Mouse (Mus musculus) heart, embryonic 10.5 days (tissue): Measurements from ENCODE around the gene Bpnt1. TPM values are rescaled to one million over a fixed set of nuclear protein-coding genes. Genes with fewer than 3 reads are reported as not detected.

ENCODE experiments used
- DNase-seq: peaks from one replicate; pipeline ENCODE4 v3.0.0-alpha.2; 2017; ENCODE audit warnings: low spot score
- H3K27ac ChIP-seq: fragments of 300-500 bp; sonication (generic); 2 replicates; pipeline ENCODE4 v1.5.1; 2016; ENCODE audit warnings: mild to moderate bottlenecking
- H3K27me3 ChIP-seq: fragments of 300-500 bp; sonication (generic); 2 replicates; pipeline ENCODE4 v1.6.1; 2016; ENCODE audit warnings: mild to moderate bottlenecking; ENCODE audit not compliant: poor library complexity, insufficient read depth, severe bottlenecking
- H3K36me3 ChIP-seq: fragments of 300-500 bp; sonication (generic); 2 replicates; pipeline ENCODE4 v1.6.1; 2016; ENCODE audit warnings: mild to moderate bottlenecking, moderate library complexity
- H3K4me1 ChIP-seq: fragments of 300-500 bp; sonication (generic); 2 replicates; pipeline ENCODE4 v1.6.1; 2016; ENCODE audit warnings: mild to moderate bottlenecking
- H3K4me3 ChIP-seq: fragments of 300-500 bp; sonication (generic); 2 replicates; pipeline ENCODE4 v1.5.1; 2016; ENCODE audit warnings: mild to moderate bottlenecking, moderate library complexity
- H3K9me3 ChIP-seq: fragments of 300-500 bp; sonication (generic); 2 replicates; pipeline ENCODE4 v1.6.1; 2016; ENCODE audit warnings: mild to moderate bottlenecking, moderate library complexity
- WGBS: fragments of 180-500 bp; shearing (Covaris S2); methylation state at CpG from one replicate; pipeline ENCODE4 v1.1.7; 2016; 5-methylcytosine and 5-hydroxymethylcytosine counted together
- microRNA counts: library from miRNA; unstranded; fragments of <30 nt; microRNA quantifications from one replicate; lab custom pipeline; 2017
- microRNA-seq: library from miRNA; unstranded; fragments of <30 nt; microRNA quantifications from one replicate; pipeline ENCODE4, GENCODE M21; 2017
- polyA plus RNA-seq: library from polyadenylated mRNA; unstranded; fragments of >200 nt; fragmentation: Nextera tagmentation; extraction: Ambion mirVana; gene quantifications from 2 replicates; pipeline ENCODE4 v1.2.1, GENCODE M21; 2016

The Bpnt1 gene
- polyA plus RNA-seq, 1 experiment from 2014 or later, result 38.5 TPM

- Histone ChIP-seq H3K36me3 (peaks cover 18% of the 10 kb centered on the region), H3K4me1 (peaks cover 21% of the 10 kb centered on the region), H3K9me3 (no peaks in the 10 kb centered on the region), H3K27me3 (no peaks in the 10 kb centered on the region), H3K4me3 (peak overlapping the region; percentile 92), H3K27ac (peak overlapping the region; percentile 97)
- WGBS, result 3% methylated on average over 22 of the region's 22 CpGs
- peak; percentile 87 for DNase-seq
Measured at GRCm38 (mm10) chr1:185363526-185364182, 31.7 kb downstream of the Bpnt1 start.

- 36% methylated on average over 6 of the region's 6 CpGs for WGBS
- Histone ChIP-seq H3K27me3 (no peaks in the 10 kb centered on the region), H3K27ac (peak overlapping the region; percentile 97), H3K36me3 (peaks cover 20% of the 10 kb centered on the region), H3K9me3 (no peaks in the 10 kb centered on the region), H3K4me3 (peak overlapping the region; percentile 92), H3K4me1 (peaks cover 21% of the 10 kb centered on the region)
- peak; percentile 73 for DNase-seq
Measured at GRCm38 (mm10) chr1:185364183-185364540, 32.2 kb downstream of the Bpnt1 start.

DNA sequence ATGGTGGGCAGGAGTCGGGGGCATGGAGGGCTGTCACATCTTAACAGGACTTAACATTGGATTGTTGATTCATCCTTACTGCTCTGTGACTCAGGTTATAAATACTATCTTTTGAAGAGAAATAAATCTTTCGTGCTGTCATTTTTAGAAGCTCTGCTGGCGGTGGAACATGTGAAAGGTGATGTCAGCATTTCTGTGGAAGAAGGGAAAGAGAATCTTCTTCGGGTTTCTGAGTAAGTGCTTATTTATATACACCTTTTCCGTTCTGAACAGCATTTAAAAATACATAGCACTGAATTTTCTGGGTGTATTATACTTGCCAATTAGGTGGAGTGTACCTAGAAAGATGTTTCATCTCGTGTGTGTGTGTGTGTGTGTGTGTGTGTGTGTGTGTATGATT is 35.4 kb downstream of the Bpnt1 start:
- Histone ChIP-seq H3K27me3 (no peaks in the 10 kb centered on the region), H3K4me1 (peaks cover 18% of the 10 kb centered on the region), H3K4me3 (no peak overlapping the region), H3K36me3 (peaks cover 45% of the 10 kb centered on the region), H3K27ac (no peak overlapping the region), H3K9me3 (no peaks in the 10 kb centered on the region)
- peak; percentile 33 for DNase-seq
- WGBS, result 84% methylated on average over 6 of the region's 6 CpGs

DNA sequence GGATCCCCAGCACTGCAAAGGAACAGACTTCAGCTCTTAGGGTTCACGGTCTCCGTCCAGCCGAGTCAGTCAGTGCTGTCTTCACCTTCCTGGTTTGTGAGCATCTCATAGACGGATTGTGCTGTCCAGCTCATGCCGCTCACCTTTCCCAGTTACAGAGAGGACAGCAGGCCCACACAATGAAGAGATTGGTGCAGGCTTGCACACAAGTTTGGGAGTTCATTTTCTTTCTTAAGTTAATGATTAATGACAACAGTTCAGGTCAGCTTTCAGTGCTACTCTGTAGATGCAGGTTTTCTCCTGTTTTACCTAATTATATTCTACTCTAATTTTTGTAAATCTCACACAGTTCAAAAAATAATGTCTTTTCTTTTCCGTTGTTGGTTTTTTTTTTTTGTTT is 38.0 kb downstream of the Bpnt1 start:
- Histone ChIP-seq H3K4me3 (no peak overlapping the region), H3K27me3 (no peaks in the 10 kb centered on the region), H3K9me3 (no peaks in the 10 kb centered on the region), H3K4me1 (peaks cover 10% of the 10 kb centered on the region), H3K36me3 (peaks cover 68% of the 10 kb centered on the region), H3K27ac (no peak overlapping the region)
- DNase-seq, result no peak
- WGBS, result 87% methylated on average over 6 of the region's 6 CpGs

- H3K27me3 ChIP-seq, result no peaks in the 10 kb centered on the region
- H3K4me3 ChIP-seq, result no peak overlapping the region
- no peak for DNase-seq
- no peak overlapping the region for H3K27ac ChIP-seq
- H3K9me3 ChIP-seq, result no peaks in the 10 kb centered on the region
- peaks cover 95% of the 10 kb centered on the region for H3K36me3 ChIP-seq
- H3K4me1 ChIP-seq, result no peaks in the 10 kb centered on the region
Measured at GRCm38 (mm10) chr1:185376390-185376789, 44.4 kb downstream of the Bpnt1 start.

DNA sequence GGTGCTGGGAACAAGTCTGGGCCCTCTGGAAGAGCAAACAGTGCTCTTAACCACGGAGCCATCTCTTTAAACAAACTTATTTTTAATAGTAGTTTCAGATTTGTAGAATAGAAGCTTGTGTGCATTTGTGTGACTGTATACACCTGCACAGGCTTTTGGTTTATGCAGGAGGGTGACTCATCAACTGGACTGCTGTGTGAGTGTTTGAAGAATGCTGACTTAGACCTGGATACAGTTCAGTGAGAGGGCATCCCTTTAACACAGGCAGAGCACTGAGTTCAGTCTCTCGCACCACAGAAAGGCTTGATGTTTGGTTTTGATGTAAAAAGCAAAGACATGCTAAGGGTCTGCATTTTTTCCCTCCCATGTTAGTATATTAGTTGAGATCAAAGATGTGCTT is 45.5 kb downstream of the Bpnt1 start:
- H3K4me3 ChIP-seq, result no peak overlapping the region
- WGBS, result 96% methylated on average over 2 of the region's 2 CpGs
- H3K9me3 ChIP-seq, result no peaks in the 10 kb centered on the region

GRCm38 (mm10) chr1:185401615-185402014 is 69.7 kb downstream of the Bpnt1 start:
- Histone ChIP-seq H3K36me3 (peaks cover 82% of the 10 kb centered on the region), H3K9me3 (no peaks in the 10 kb centered on the region), H3K4me3 (no peak overlapping the region), H3K27me3 (no peaks in the 10 kb centered on the region), H3K27ac (no peak overlapping the region), H3K4me1 (no peaks in the 10 kb centered on the region)
- no peak for DNase-seq
- WGBS, result 93% methylated on average over 5 of the region's 5 CpGs

More for the DNA sequence above, 45.5 kb downstream of the Bpnt1 start:
- no peak overlapping the region for H3K27ac ChIP-seq
- H3K4me1 ChIP-seq, result no peaks in the 10 kb centered on the region
- no peak for DNase-seq
- no peaks in the 10 kb centered on the region for H3K27me3 ChIP-seq
- peaks cover 94% of the 10 kb centered on the region for H3K36me3 ChIP-seq

GRCm38 (mm10) chr1:185404021-185404420 is 72.1 kb downstream of the Bpnt1 start:
- H3K27ac ChIP-seq, result no peak overlapping the region
- 34% methylated on average over 2 of the region's 2 CpGs for WGBS
- no peaks in the 10 kb centered on the region for H3K27me3 ChIP-seq
- H3K4me3 ChIP-seq, result no peak overlapping the region
- no peaks in the 10 kb centered on the region for H3K4me1 ChIP-seq
- no peak for DNase-seq
- no peaks in the 10 kb centered on the region for H3K9me3 ChIP-seq
- H3K36me3 ChIP-seq, result peaks cover 82% of the 10 kb centered on the region

DNA sequence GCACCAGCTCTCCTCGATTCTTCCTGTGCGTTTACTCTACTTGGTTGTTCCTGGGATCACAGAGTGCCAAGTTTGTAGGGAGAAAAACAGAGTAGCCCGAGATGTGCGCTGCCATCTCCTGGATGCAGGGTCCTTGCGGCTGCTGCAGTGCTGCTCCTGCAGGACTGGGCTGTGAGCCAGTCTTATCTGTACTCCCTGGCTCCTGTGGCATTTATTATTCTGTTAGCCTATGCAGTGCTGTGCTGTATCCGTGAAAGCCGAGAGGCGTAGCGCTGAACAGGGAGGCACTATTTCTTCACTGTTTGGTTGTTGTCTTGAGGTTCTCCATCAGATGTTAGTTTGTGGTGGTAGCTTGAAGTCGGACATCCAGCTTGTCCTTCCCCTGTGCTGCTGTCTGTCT is 74.0 kb downstream of the Bpnt1 start:
- H3K9me3 ChIP-seq, result no peaks in the 10 kb centered on the region
- no peaks in the 10 kb centered on the region for H3K27me3 ChIP-seq
- H3K4me3 ChIP-seq, result no peak overlapping the region
- no peaks in the 10 kb centered on the region for H3K4me1 ChIP-seq
- DNase-seq, result no peak
- 86% methylated on average over 10 of the region's 10 CpGs for WGBS
- H3K36me3 ChIP-seq, result peaks cover 85% of the 10 kb centered on the region
- H3K27ac ChIP-seq, result no peak overlapping the region

MicroRNAs within 50 kb of the gene (microRNA counts, 519-probe panel; counts per million panel counts)
- 2,647 counts per million, percentile 8 among the panel's probes with 10 or more counts for microRNA mmu-miR-194 (lab: Ali Mortazavi, UCI)

Small RNA genes lying within 50 kb of the gene (microRNA-seq; reads per million reads assigned to microRNA genes)
- gene Mir194-1, result 37.6 reads per million, percentile 41 among the genes with 10 or more reads in this experiment
- 255 reads per million, percentile 62 among the genes with 10 or more reads in this experiment for gene Mir215

Other genes starting within 250 kb of the Bpnt1 start
- 18.4 and 19.2 TPM in 2 replicates for gene Rab3gap2, start 128.0 kb upstream of the Bpnt1 start, polyA plus RNA-seq
- 31.7 and 43.8 TPM in 2 replicates for gene Iars2, start 2.8 kb upstream of the Bpnt1 start, polyA plus RNA-seq
- 135 and 151 TPM in 2 replicates for gene Eprs, start 30.9 kb downstream of the Bpnt1 start, polyA plus RNA-seq
- 3.5 and 3.9 TPM in 2 replicates for gene Slc30a10, start 122.7 kb downstream of the Bpnt1 start, polyA plus RNA-seq